Mouse (Mus musculus) liver, postnatal 0 days (tissue): Measurements from ENCODE around the gene 4930432K21Rik. TPM values are rescaled to one million over a fixed set of nuclear protein-coding genes. Genes with fewer than 3 reads are reported as not detected.
A peak's percentile ranks its signal among the peaks of the same experiment; 100 is the strongest.

Experiments
- ATAC-seq: fragments of 200-750 bp; cut with Nextera tagmentation; 2 replicates; pipeline ENCODE4 v1.8.0; 2017; ENCODE audit warnings: mild to moderate bottlenecking, moderate library complexity
- DNase-seq: peaks from one replicate; pipeline ENCODE4 v3.0.0-alpha.2; 2016
- H3K27ac ChIP-seq: fragments of 300-500 bp; sonication (generic); 2 replicates; pipeline ENCODE4 v1.5.1; 2014; ENCODE audit warnings: antibody characterized with exemption, moderate library complexity, mild to moderate bottlenecking, low read depth
- H3K27me3 ChIP-seq: fragments of 300-500 bp; sonication (generic); 2 replicates; pipeline ENCODE4 v1.6.1; 2014; ENCODE audit warnings: low read length, control low read depth, mixed read lengths; ENCODE audit not compliant: insufficient read depth
- H3K36me3 ChIP-seq: fragments of 300-500 bp; sonication (generic); replicated peaks from 2 replicates; pipeline ENCODE4 v1.6.1; 2014; ENCODE audit warnings: mild to moderate bottlenecking, control low read depth, low read length, moderate library complexity, mixed read lengths; ENCODE audit not compliant: insufficient read depth
- H3K4me1 ChIP-seq: fragments of 300-500 bp; sonication (generic); 2 replicates; pipeline ENCODE4 v1.6.1; 2014; ENCODE audit warnings: antibody characterized with exemption, mild to moderate bottlenecking, control low read depth; ENCODE audit not compliant: insufficient read depth
- H3K4me2 ChIP-seq: fragments of 300-500 bp; sonication (generic); 2 replicates; pipeline ENCODE4 v1.6.1; 2014; ENCODE audit warnings: low read depth, mild to moderate bottlenecking, low read length, moderate library complexity, mixed read lengths
- H3K4me3 ChIP-seq: fragments of 300-500 bp; sonication (generic); 2 replicates; pipeline ENCODE4 v1.5.1; 2014; ENCODE audit warnings: low read depth, low read length
- H3K9ac ChIP-seq: fragments of 300-500 bp; sonication (generic); replicated peaks from 2 replicates; pipeline ENCODE4 v1.6.1; 2014; ENCODE audit warnings: mild to moderate bottlenecking, moderate library complexity
- H3K9me3 ChIP-seq: fragments of 300-500 bp; sonication (generic); 2 replicates; pipeline ENCODE4 v1.6.1; 2016; ENCODE audit warnings: mild to moderate bottlenecking, control low read depth, low read length, mixed read lengths
- CTCF ChIP-seq: sonication (generic); IDR thresholded peaks from 2 replicates; pipeline ENCODE4 v1.5.1; 2016; ENCODE audit warnings: antibody characterized with exemption, low read depth
- EP300 ChIP-seq: IDR thresholded peaks from 2 replicates; pipeline ENCODE4 v1.6.1; 2016; ENCODE audit warnings: antibody characterized with exemption, low read depth, mild to moderate bottlenecking
- WGBS: fragments of 180-500 bp; shearing (Covaris S2); extraction: QIAGEN DNeasy Blood & Tissue Kit; methylation state at CpG from one replicate; pipeline ENCODE4 v1.1.7; 2014; ENCODE audit not compliant: insufficient replicate concordance; 5-methylcytosine and 5-hydroxymethylcytosine counted together
- polyA plus RNA-seq: library from polyadenylated mRNA; unstranded; fragments of >200 nt; fragmentation: Nextera tagmentation; extraction: Ambion mirVana; gene quantifications from 2 replicates; pipeline ENCODE4 v1.2.1, GENCODE M21; 2015

The 4930432K21Rik gene
- polyA plus RNA-seq, 1 experiment from 2014 or later = 0.29 TPM

- no peaks in the 10 kb centered on the region for H3K9me3 ChIP-seq
- no peak overlapping the region for H3K9ac ChIP-seq
- no peak overlapping the region for H3K4me3 ChIP-seq
- H3K27ac ChIP-seq = no peak overlapping the region
- TF ChIP-seq EP300 (no peak), CTCF (no peak)
- DNase-seq (no peak), ATAC-seq (no peak)
- H3K27me3 ChIP-seq = no peaks in the 10 kb centered on the region
- H3K36me3 ChIP-seq = no peaks in the 10 kb centered on the region
- no peak overlapping the region for H3K4me2 ChIP-seq
- no peaks in the 10 kb centered on the region for H3K4me1 ChIP-seq
- 47% methylated on average over 2 of the region's 2 CpGs for WGBS
Observed at GRCm38 (mm10) chr8:84126742-84127141, 21.1 kb upstream of the 4930432K21Rik start.

- no peak for DNase-seq
- no peaks in the 10 kb centered on the region for H3K9me3 ChIP-seq
- ATAC-seq = no peak; the same call in 1 of the 2 replicates
- no peak overlapping the region for H3K4me2 ChIP-seq
- no peaks in the 10 kb centered on the region for H3K4me1 ChIP-seq
- H3K27me3 ChIP-seq = no peaks in the 10 kb centered on the region
- WGBS = 44% methylated on average over 17 of the region's 17 CpGs
- TF ChIP-seq CTCF = no peak
- no peak for TF ChIP-seq EP300
- H3K9ac ChIP-seq = no peak overlapping the region
- H3K4me3 ChIP-seq = no peak overlapping the region
- no peak overlapping the region for H3K27ac ChIP-seq
- 0 out of 2 replicates have a peak, but pooled peaks cover 2% of the 10 kb centered on the region for H3K36me3 ChIP-seq
Observed at GRCm38 (mm10) chr8:84127202-84127901, 20.5 kb upstream of the 4930432K21Rik start.

DNA sequence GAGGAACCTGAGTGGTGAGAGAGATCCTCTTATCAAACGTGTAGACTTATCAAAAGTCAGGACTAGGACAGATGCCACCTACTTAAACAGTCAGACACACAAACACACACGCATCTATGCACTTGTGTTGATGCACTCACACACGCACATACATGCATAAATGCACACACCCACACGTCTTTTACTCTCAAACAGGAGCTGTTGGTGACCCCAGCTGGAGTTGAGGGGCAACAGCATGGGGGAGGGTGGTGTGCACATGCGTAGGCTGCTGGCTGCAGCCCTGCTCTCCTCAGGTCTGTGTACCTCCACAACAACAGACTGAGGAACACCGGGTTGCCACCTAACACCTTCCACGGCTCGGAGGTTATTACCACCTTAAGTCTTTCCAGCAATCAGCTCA lies 19.5 kb upstream of the 4930432K21Rik start:
- no peak for ATAC-seq
- H3K27me3 ChIP-seq = no peaks in the 10 kb centered on the region
- 62% methylated on average over 8 of the region's 8 CpGs for WGBS
- H3K9ac ChIP-seq = no peak overlapping the region
- peaks cover 8% of the 10 kb centered on the region; the same call in 1 of the 2 replicates for H3K36me3 ChIP-seq
- H3K27ac ChIP-seq = no peak overlapping the region
- H3K9me3 ChIP-seq = no peaks in the 10 kb centered on the region
- no peak overlapping the region for H3K4me3 ChIP-seq
- no peak overlapping the region for H3K4me2 ChIP-seq
- no peak for DNase-seq
- TF ChIP-seq CTCF = 0 out of 2 replicates have a peak, but pooled peaks have one; percentile 6
- TF ChIP-seq EP300 = no peak
- no peaks in the 10 kb centered on the region for H3K4me1 ChIP-seq

- DNase-seq (no peak), ATAC-seq (no peak)
- TF ChIP-seq CTCF = no peak
- TF ChIP-seq EP300 = no peak
- Histone ChIP-seq H3K9ac (no peak overlapping the region), H3K9me3 (no peaks in the 10 kb centered on the region), H3K27me3 (no peaks in the 10 kb centered on the region), H3K4me1 (no peaks in the 10 kb centered on the region), H3K36me3 (peaks cover 19% of the 10 kb centered on the region; the same call in 1 of the 2 replicates), H3K4me3 (no peak overlapping the region), H3K27ac (no peak overlapping the region), H3K4me2 (no peak overlapping the region)
- 63% methylated on average over 30 of the region's 30 CpGs for WGBS
Observed at GRCm38 (mm10) chr8:84130806-84131205, 17.0 kb upstream of the 4930432K21Rik start.

- TF ChIP-seq EP300 = no peak
- TF ChIP-seq CTCF = no peak
- no peaks in the 10 kb centered on the region for H3K27me3 ChIP-seq
- DNase-seq = no peak
- no peak overlapping the region for H3K4me3 ChIP-seq
- no peak overlapping the region for H3K4me2 ChIP-seq
- H3K9ac ChIP-seq = no peak overlapping the region
- H3K4me1 ChIP-seq = no peaks in the 10 kb centered on the region
- no peaks in the 10 kb centered on the region for H3K9me3 ChIP-seq
- ATAC-seq = no peak
- H3K36me3 ChIP-seq = peaks cover 28% of the 10 kb centered on the region
- WGBS = 59% methylated on average over 8 of the region's 8 CpGs
- H3K27ac ChIP-seq = no peak overlapping the region
Observed at GRCm38 (mm10) chr8:84132225-84132624, 15.6 kb upstream of the 4930432K21Rik start.

GRCm38 (mm10) chr8:84137848-84138247 lies 10.0 kb upstream of the 4930432K21Rik start:
- Histone ChIP-seq H3K4me2 (no peak overlapping the region), H3K36me3 (peaks cover 58% of the 10 kb centered on the region), H3K4me1 (no peaks in the 10 kb centered on the region), H3K9ac (no peak overlapping the region), H3K27ac (no peak overlapping the region), H3K27me3 (no peaks in the 10 kb centered on the region), H3K9me3 (no peaks in the 10 kb centered on the region), H3K4me3 (no peak overlapping the region)
- DNase-seq = no peak
- TF ChIP-seq CTCF (no peak), EP300 (no peak)
- 76% methylated on average over 3 of the region's 3 CpGs for WGBS
- ATAC-seq = no peak
